Comparison of ENCODE assay signal across 31 mouse cellular contexts in genomic region chr9:116212069-116212468, GRCm38 (mm10). TPM values are rescaled to one million over a fixed set of nuclear protein-coding genes. Genes with fewer than 3 reads are reported as not detected.
DNase-seq lines count a peak whose midpoint lies in the region; ATAC-seq and TF ChIP-seq lines count a peak whose summit lies in the region.
"Had no signal": no experiment of that assay in that cellular context is flagged by ENCODE, and none has a peak within 500 bp of the region (broad histone marks: within the 10 kb centered on the region; RNA-seq: fewer than 3 reads in every experiment).

No protein-coding gene starts in this region.

- TF ChIP-seq EP300 in CH12.LX (IDR thresholded peaks at IDR 0.05; ENCODE audit: low read length): 0 out of 2 replicates have a peak, but pooled peaks have one; percentile 13

- DNase-seq in lung, adult 18-20 months: no peak
- DNase-seq in thymus, postnatal 14 days: peak; percentile 45
- no peak for DNase-seq in thymus, postnatal 10 days (ENCODE audit: low spot score in 2 of 2)
- no peak for DNase-seq in CH12.LX (ENCODE audit: extremely low read depth)
- DNase-seq in naive thymus-derived CD4-positive, alpha-beta T cell, adult 2 months (ENCODE audit: low read depth): peak; percentile 72
- DNase-seq in gastrocnemius, adult 18-20 months (ENCODE audit: low spot score): no peak
- DNase-seq: adrenal gland, adult 2 months; adrenal gland, postnatal 36 days; cerebellum, adult 18-20 months; cerebellum, postnatal 10 days; gastrocnemius, adult 2 months; heart, adult 2 months; heart, postnatal 14 days; kidney, postnatal 36 days; left cerebral cortex, postnatal 4 days; liver, embryonic 13.5 days; lung, adult 2 months; lung, postnatal 36 days had no signal

- no peak overlapping the region for H3K9ac ChIP-seq in lung, embryonic 15.5 days
- peak overlapping the region; percentile 50; the same call in 1 of the 2 replicates for H3K9ac ChIP-seq in CH12.LX (ENCODE audit: insufficient read depth, low read depth)
- H3K9ac ChIP-seq: embryonic facial prominence, embryonic 13.5 days; forebrain, embryonic 15.5 days; heart, embryonic 12.5 days; liver, embryonic 13.5 days; neural tube, embryonic 13.5 days; stomach, embryonic 15.5 days had no signal

- no peak for ATAC-seq in lung, embryonic 15.5 days (ENCODE audit: borderline replicate concordance, extremely low read depth, low FRiP score, low TSS enrichment)
- ATAC-seq: forebrain, embryonic 15.5 days; hindbrain, embryonic 16.5 days had no signal

- in situ Hi-C loops in CH12.LX (cut with MboI; ENCODE audit: low pct_ligation_motif_present, low pct_unique_long_range_greater_than_20kb, low sequenced_read_pairs): loop anchor here (5.0 to 10.0 kb wide), 2 partner anchors 35 to 113 kb away; partner anchors contain the start of gene Tgfbr2

- dilution Hi-C loops in CH12.LX (cut with MboI; ENCODE audit: extremely low pct_ligation_motif_present, extremely low pct_unique_long_range_greater_than_20kb, low sequenced_read_pairs): no loop called here

- H3K4me1 ChIP-seq in lung, embryonic 15.5 days: peaks cover 26% of the 10 kb centered on the region
- peaks cover 30 to 59% of the 10 kb centered on the region in 2 experiments for H3K4me1 ChIP-seq in CH12.LX (ENCODE audit: control insufficient read depth in 1 of 2, insufficient read depth in 2 of 2)
- H3K4me1 ChIP-seq: forebrain, embryonic 15.5 days; liver, embryonic 13.5 days; stomach, embryonic 15.5 days had no signal

- no peak for TF ChIP-seq POLR2A in CH12.LX (IDR thresholded peaks at IDR 0.05; ENCODE audit: low read depth, low read length)

- H3K27me3 ChIP-seq in lung, embryonic 15.5 days: no peaks in the 10 kb centered on the region
- no peaks in the 10 kb centered on the region for H3K27me3 ChIP-seq in CH12.LX (replicated peaks)
- H3K27me3 ChIP-seq: embryonic facial prominence, embryonic 13.5 days; forebrain, embryonic 15.5 days; heart, embryonic 12.5 days; liver, embryonic 13.5 days; neural tube, embryonic 13.5 days; Patski; stomach, embryonic 15.5 days had no signal

- no peak overlapping the region for H3K4me3 ChIP-seq in lung, embryonic 15.5 days
- H3K4me3 ChIP-seq in CH12.LX (replicated peaks in 1 of 3; ENCODE audit: low read depth in 2 of 3, low read length in 2 of 3, poor library complexity in 1 of 3): no peak overlapping the region
- H3K4me3 ChIP-seq: embryonic facial prominence, embryonic 13.5 days; forebrain, embryonic 10.5 days; forebrain, embryonic 15.5 days; gastrocnemius, adult 2 months; heart, adult 2 months; heart, embryonic 12.5 days; hindbrain, embryonic 10.5 days; liver, embryonic 13.5 days; myocyte; neural tube, embryonic 13.5 days; stomach, embryonic 15.5 days had no signal

- peak overlapping the region; percentile 16; the same call in 1 of the 2 replicates for H3K27ac ChIP-seq in lung, embryonic 15.5 days
- H3K27ac ChIP-seq in CH12.LX (ENCODE audit: insufficient read depth, low read depth): peak overlapping the region; percentile 28; the same call in 1 of the 2 replicates
- H3K27ac ChIP-seq: forebrain, embryonic 10.5 days; forebrain, embryonic 15.5 days; gastrocnemius, adult 2 months; heart, adult 2 months; liver, embryonic 13.5 days; stomach, embryonic 15.5 days had no signal

- TF ChIP-seq CTCF in CH12.LX (conservative IDR thresholded peaks at IDR 0.05 in 1 of 2, IDR thresholded peaks at IDR 0.05 in 1 of 2; ENCODE audit: low read depth in 2 of 2, low read length in 2 of 2): no peak

- no peak for TF ChIP-seq RAD21 in CH12.LX (IDR thresholded peaks at IDR 0.05; ENCODE audit: low read depth, low read length)

- H3K79me2 ChIP-seq in CH12.LX (replicated peaks; ENCODE audit: control insufficient read depth, extremely low read depth, insufficient read depth, poor library complexity, severe bottlenecking): no peaks in the 10 kb centered on the region

- no peak overlapping the region for H3K4me2 ChIP-seq in lung, embryonic 15.5 days
- 0 out of 2 replicates have a peak overlapping the region, but pooled peaks have one; percentile 35 for H3K4me2 ChIP-seq in CH12.LX (ENCODE audit: insufficient read depth, low read depth, poor library complexity, severe bottlenecking)
- H3K4me2 ChIP-seq: embryonic facial prominence, embryonic 13.5 days; forebrain, embryonic 15.5 days; heart, embryonic 12.5 days; liver, embryonic 13.5 days; midbrain, embryonic 11.5 days; neural tube, embryonic 13.5 days; stomach, embryonic 15.5 days had no signal

- H3K9me3 ChIP-seq in lung, embryonic 15.5 days: no peaks in the 10 kb centered on the region
- peaks cover 4% of the 10 kb centered on the region for H3K9me3 ChIP-seq in CH12.LX (replicated peaks; ENCODE audit: low read length)
- H3K9me3 ChIP-seq: embryonic facial prominence, embryonic 13.5 days; forebrain, embryonic 10.5 days; forebrain, embryonic 15.5 days; liver, embryonic 13.5 days; neural tube, embryonic 13.5 days; stomach, embryonic 15.5 days had no signal

- no peaks in the 10 kb centered on the region for H3K36me3 ChIP-seq in lung, embryonic 15.5 days
- no peaks in the 10 kb centered on the region for H3K36me3 ChIP-seq in CH12.LX (replicated peaks in 1 of 2; ENCODE audit: control insufficient read depth in 1 of 2, insufficient read depth in 1 of 2, low read length in 1 of 2)
- H3K36me3 ChIP-seq: embryonic facial prominence, embryonic 13.5 days; forebrain, embryonic 10.5 days; forebrain, embryonic 15.5 days; heart, embryonic 12.5 days; hindbrain, embryonic 10.5 days; liver, embryonic 13.5 days; neural tube, embryonic 13.5 days; stomach, embryonic 15.5 days had no signal

- WGBS in lung, embryonic 15.5 days: 53% methylated on average over 12 of the region's 12 CpGs

TF ChIP-seq in CH12.LX, 34 proteins besides CTCF, POLR2A, EP300 and RAD21:
- TF ChIP-seq BHLHE40 (IDR thresholded peaks at IDR 0.05; ENCODE audit: low read depth, low read length) (no peak), CHD1 (IDR thresholded peaks at IDR 0.05; ENCODE audit: low read depth, low read length) (no peak), SIN3A (IDR thresholded peaks at IDR 0.05; ENCODE audit: low read length) (no peak), ETS1 (conservative IDR thresholded peaks at IDR 0.05; ENCODE audit: low read depth, low read length) (no peak), ZMIZ1 (IDR thresholded peaks at IDR 0.05; ENCODE audit: low read depth, low read length) (no peak), ZNF384 (IDR thresholded peaks at IDR 0.05; ENCODE audit: low read depth, low read length) (no peak), TBP (conservative IDR thresholded peaks at IDR 0.05; ENCODE audit: low read depth, low read length) (no peak)

RNA-seq across cellular contexts. Expression of gene Tgfbr2, which starts 36.9 kb away (rescaled TPM):
- polyA plus RNA-seq in lung, embryonic 15.5 days (2015; fragmentation: Nextera tagmentation; extraction: Ambion mirVana): 51.4 and 53.1 TPM in 2 replicates
- total RNA-seq in CH12.LX (2012; rRNA removed) (43.0 and 46.3 TPM in 2 replicates), CH12.LX (2014; rRNA removed) (19.6 and 21.2 TPM in 2 replicates)
- polyA plus RNA-seq in CH12.LX (2012; ENCODE audit: insufficient read length, low read depth): 37.4 and 42.8 TPM in 2 replicates
- 10 to 100 TPM; 14.7 to 20.2 TPM for total RNA-seq in gastrocnemius, adult 18-20 months (2021)
- total RNA-seq: MEL had no signal

Comparison
In these comparisons a context has a peak if more than half of its experiments do, and no peak if none do; other contexts are left out.
1. DNase-seq: peak in thymus, postnatal 14 days (single experiment) and naive thymus-derived CD4-positive, alpha-beta T cell, adult 2 months (single experiment); none in lung, adult 18-20 months (0 of 2), thymus, postnatal 10 days (0 of 2), CH12.LX (single experiment) and gastrocnemius, adult 18-20 months (single experiment).